Mouse (Mus musculus): ENCODE results near the gene Zdhhc15.
A peak's percentile ranks its signal among the peaks of the same experiment; 100 is the strongest.
"Not testable (repeated sequence)": the region's sequence is repeated elsewhere in the genome, so short reads cannot be mapped to it uniquely, and the experiment has no call there.

The Zdhhc15 gene

DNA sequence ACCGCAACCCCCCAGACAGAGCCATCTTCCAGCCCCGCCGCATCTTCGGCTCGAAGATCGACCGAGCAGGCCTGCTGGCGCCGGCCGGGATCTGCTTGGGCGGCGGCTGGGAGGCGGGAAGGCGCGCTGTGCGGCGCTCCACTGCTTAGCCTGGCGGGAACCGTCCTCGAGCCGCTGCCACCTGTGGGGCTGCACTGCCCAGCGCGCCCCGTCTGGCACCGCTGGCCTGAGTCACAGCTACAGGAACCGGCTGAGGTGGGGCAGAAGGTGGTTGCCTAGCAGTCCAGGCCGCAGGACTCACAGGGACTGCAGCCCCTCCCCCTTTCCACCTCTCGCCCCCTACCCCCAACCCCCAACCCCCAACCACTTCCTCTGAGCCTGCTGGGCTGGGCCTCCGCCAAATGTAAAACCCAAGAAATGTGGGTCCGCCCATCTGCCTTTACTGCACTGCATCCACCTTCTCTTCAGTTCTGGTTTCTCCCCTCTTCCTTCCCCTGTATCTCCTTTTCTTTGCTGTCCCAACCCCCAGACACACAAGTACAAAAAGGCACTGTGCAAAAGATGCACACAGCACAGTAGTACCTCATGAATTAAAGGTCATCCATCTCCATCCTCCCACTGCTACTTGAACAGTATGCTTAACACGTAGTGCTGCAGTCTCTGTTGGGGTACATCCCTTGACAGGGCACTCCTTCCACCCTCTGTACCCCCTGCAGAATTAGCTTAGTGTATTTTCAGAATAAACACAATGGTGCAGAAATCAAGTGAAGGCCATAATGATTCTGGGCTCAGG is at the start of gene Zdhhc15:
Gene Zdhhc15 (minus strand): TSS at position 308 of the 793 bp plus-strand sequence.
- peak; percentile 53 for DNase-seq (ENCODE audit: low spot score)

DNA sequence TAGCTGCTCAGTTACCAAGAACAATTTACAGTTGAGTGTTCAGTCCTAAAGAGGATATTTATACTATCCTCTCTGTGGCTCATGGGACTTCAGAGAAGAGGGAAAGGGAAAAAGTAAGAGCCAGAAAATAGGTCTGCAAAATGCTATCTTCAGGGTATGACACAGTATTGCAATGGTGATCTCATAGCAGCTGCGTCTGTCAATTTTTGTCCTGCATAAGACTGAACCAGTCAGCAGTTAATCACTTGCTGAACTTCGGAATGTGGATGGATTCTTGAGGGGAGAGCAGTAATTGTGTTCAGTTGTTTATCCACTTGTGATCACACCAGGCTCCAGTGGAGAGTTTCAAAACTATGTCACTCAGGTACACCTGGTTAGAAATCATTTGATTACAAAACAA is 37.1 kb upstream of the Zdhhc15 start:
- DNase-seq (ENCODE audit: low spot score) = no peak

GRCm38 (mm10) chrX:104669850-104670756 is 761 bp downstream of the Zdhhc15 start:
- no peak for DNase-seq (ENCODE audit: low spot score)

DNA sequence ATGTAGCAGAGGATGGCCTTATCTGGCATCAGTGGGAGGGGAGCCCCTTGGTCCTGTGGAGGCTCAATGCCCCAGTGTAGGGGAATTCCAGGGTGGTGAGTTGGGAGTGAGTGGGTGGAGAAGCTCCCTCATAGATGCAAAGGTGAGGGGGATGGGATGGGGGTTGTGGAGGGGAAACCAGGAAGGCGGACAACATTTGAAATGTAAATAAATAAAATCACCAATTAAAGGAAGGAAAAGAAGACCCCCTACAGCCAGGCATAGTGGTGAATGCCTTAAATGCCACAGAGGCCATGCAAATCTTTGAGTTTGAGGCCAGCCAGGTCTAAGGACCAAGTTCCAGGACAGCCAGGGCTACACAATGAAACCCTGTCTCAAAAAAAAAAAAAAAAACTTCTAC is 13.9 kb downstream of the Zdhhc15 start:
- no peak for DNase-seq (ENCODE audit: low spot score)

- no peak for DNase-seq (ENCODE audit: low spot score)
Observed at GRCm38 (mm10) chrX:104612531-104612930, 58.3 kb downstream of the Zdhhc15 start.

DNA sequence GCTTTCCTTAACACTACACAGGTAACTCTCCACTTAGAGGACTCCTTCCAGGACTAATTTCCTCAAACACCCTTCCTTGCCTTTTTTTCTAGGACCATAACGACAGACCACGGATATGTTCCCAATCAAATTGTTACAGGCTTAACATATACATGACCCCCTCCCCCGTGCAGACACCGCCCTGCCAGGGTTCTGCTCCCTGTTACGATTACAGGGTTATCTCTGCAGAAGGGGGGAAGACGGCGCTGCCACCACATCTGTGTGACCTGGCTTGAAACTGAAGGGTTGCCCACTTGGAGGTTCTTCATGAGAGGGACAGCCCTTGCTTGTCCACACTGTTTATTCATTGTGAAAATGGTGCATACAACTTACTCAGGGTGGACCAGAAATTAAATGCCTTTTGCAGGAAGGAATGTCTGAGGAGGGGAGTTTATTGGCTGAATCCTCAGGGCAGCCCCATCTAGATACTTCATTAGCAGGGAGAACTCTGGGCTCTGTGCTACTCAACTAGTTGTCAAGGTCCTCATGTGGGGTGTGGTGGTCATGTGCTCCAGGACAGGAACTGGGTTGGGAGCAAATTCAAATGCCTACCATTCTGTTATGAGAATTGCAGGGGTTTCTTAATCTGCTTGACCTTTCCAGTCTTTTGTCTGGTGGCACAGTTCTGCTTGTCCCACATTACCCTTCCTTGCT is 67.0 kb downstream of the Zdhhc15 start:
- not testable (repeated sequence) for DNase-seq (ENCODE audit: low spot score)

GRCm38 (mm10) chrX:104602168-104602859 is 68.5 kb downstream of the Zdhhc15 start:
- DNase-seq (ENCODE audit: low spot score) = not testable (repeated sequence)

- DNase-seq (ENCODE audit: low spot score) = no peak
Observed at GRCm38 (mm10) chrX:104573946-104574345, 96.9 kb downstream of the Zdhhc15 start.

DNA sequence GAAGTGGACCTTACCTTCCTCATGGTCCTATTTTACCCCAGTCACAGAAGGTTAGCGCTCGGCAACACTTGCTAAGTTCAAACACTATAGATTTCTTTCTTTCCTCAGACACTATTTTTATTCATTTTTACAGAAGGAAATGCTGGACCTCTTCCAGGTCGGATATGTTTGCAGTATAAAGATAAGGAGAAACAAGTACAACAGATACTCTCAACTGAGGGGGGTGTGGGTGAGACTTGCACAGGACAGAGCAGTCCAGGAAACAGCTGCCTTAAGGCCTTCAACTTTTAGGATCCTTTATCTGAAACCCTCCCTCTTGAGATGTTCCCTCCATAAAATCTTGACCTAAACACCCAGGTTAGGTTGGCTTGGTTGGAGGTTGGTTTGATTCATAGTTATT is 103.4 kb downstream of the Zdhhc15 start:
- DNase-seq (ENCODE audit: low spot score) = no peak

GRCm38 (mm10) chrX:104545283-104545682 is 125.6 kb downstream of the Zdhhc15 start:
- no peak for DNase-seq (ENCODE audit: low spot score)

DNA sequence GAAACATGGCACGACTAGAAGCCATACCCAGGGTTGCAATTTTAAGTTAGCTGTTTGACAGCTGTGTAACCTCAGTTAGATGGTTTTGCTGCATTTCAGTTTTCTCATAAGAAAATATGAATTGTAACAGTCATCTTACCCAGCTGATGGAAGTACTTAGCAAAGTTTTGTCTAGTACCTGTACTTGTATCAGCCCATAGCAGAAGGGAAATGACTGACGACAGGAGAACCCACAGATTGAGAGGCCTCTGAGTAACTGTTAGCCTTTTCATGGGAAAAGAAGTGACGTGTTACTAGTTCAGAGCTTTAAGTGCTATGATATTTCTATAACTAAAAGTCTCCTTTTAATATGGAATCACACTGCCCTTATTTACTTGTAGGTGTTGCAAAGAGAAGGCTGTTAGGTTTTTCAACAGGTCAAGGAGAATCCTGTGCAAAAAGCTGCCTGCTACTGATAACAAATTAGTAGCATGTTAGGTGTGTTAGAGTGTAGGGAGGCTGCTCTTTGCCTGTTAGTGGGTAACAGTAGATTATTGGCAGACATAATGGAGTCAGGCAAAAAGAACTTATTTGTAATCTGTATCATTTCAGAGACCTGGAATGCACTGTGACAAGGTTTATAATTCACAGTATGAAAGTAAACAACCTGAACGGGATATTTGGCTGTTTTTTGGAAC is 126.8 kb downstream of the Zdhhc15 start:
- DNase-seq (ENCODE audit: low spot score) = no peak

GRCm38 (mm10) chrX:104542635-104543034 is 128.2 kb downstream of the Zdhhc15 start:
- no peak for DNase-seq (ENCODE audit: low spot score)

DNA sequence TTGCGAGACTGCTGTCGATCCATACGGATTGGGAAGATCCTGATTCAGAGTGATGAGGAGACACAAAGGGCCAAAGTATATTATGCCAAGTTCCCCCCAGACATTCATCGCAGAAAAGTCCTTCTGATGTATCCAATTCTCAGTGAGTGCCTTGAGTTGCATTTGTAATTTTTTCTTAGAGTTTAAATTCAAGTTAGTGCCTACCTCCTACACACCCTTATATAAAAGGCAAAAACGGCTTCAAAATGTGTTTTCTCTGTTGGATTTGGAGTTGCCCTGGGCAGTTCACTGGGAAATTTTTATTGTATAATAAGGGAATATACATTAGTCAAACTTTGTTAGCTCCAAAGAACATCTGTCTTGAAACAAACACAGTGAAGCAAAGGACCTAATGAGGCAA is 169.1 kb downstream of the Zdhhc15 start:
- no peak for DNase-seq (ENCODE audit: low spot score)

DNA sequence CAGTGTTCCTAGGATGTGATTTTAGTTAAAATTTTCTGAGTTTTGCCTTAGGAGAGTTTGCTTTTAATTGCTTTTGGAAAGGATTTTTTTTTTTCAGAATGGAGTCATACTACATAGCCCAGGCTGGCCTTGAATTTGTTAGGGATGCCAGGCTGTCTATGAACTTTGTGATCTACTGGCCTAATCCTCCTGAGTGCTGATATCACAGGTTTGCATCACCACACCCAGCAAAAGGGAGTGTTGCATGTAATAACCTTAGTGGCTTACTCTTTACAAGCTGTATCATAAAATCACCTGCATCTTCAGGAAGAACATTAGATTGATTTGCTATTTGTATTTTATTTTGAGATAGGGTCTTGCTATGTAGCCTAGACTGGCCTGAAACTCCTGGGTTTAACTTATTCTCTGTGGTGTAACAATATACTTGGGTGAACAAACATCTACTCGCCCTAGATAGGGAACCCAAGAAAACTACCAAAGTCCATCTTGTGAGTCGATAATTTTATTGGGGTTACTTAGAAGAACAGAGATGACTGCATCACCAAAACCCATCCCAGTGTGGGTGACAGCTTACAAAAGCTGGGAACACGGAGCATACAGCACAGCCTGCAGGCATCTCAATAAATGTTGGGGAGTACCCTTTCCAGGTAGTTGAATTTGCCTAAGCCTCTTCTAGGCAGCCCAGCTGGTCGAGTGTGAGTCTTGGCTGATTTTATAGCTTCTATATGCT is 181.1 kb downstream of the Zdhhc15 start:
- DNase-seq (ENCODE audit: low spot score) = no peak

DNA sequence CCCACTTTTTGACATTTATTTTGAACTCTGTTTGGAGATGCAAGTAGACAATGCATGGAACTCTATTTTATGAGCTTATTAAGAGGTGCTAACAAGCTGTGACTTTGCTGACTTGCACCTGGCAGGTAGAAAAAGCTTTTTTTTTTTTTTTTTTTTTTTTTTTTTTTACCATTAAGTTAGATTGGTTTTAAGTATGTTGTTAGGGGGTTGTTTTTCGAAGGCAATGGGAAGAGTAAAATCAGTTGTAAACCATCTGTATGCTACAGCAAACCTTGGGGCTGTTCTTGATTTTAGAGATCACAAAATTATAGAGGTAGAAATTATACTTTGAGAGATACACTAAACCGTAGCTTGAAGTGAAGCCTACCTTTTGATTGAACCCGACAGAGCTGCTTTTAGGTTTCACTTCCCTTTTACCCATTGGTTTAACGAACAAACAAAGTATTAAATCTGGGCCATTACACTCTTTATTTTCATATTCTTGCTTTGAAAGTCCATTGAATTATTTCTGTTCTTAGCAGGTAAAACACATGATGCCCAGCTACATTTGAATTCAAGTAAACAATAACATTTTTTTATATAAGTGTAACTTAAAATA is 181.9 kb downstream of the Zdhhc15 start:
- no peak for DNase-seq (ENCODE audit: low spot score)

- no peak for DNase-seq (ENCODE audit: low spot score)
Observed at GRCm38 (mm10) chrX:104488036-104488435, 182.8 kb downstream of the Zdhhc15 start.

Data from spleen, adult 12 weeks (tissue).